Mouse (Mus musculus) adrenal gland, postnatal 10 days (tissue): ENCODE measurements around the gene Gm49378. TPM values are rescaled to one million over a fixed set of nuclear protein-coding genes. Genes with fewer than 3 reads are reported as not detected.
A peak's percentile ranks its signal among the peaks of the same experiment; 100 is the strongest.

Source experiments
- DNase-seq: peaks from one replicate; pipeline ENCODE4 v3.0.0; 2021; ENCODE audit warnings: mixed read lengths
- total RNA-seq, 2 experiments: library from RNA; stranded (reverse); gene quantifications; 2 replicates each; pipeline ENCODE4 v1.2.3; 2021

The Gm49378 gene
- total RNA-seq, 2 experiments from 2014 or later: 1.1 to 3.8 TPM

DNA sequence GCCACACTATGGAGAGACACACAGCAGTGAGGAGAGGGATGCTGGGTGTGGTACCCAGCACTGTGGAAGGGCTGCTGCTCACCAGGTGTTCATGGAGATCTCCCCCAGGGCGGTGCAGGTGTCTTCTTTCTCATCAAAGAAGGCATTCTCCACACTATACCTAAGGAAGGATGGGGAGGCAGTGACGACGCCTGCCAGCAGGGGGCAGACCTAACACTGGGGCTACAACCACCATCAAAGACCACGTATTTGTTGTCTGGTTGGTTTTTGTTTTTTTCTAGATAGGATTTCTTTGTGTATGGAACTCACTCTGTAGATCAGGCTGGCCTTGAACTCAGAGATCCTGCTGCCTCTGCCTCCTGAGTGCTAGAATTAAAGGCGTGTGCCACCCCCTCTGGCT lies 8.4 kb downstream of the Gm49378 start:
- DNase-seq: peak; percentile 74

DNA sequence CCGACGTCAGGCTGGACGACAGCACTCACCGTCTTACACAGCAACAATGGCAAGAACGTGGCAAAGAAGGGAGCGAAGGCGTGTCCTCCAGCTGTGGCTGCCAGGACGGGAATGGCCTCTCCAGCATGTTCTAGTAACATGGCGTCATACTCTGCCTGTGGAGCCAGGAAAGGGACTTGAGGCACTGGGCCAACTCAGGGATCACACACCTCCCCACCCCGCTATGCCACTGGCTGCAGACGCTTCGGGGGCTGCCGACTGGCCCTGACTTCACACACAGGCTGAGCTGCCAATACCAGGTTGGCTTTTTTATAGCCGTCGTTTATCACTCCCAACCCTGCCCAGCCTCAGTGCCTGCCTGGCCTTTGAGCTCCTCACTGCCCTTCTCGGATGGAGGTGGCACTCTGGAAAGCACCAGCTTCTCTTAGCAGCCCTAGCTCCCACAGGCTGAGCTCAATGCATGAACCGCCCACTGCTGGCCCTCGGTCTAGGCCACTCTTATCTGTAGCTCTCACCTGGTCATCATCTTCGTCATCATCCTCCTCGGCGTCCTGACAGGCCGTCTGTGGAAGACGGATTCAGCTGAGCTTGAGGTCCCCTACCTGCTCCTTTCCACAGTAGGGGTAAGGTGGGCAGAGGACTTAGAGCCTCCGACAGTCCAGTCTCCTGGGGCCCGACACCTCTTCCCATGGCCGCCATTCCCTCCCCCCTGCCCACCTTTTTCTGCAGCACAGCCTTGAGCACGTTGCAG lies 9.4 kb downstream of the Gm49378 start:
- DNase-seq: no peak

DNA sequence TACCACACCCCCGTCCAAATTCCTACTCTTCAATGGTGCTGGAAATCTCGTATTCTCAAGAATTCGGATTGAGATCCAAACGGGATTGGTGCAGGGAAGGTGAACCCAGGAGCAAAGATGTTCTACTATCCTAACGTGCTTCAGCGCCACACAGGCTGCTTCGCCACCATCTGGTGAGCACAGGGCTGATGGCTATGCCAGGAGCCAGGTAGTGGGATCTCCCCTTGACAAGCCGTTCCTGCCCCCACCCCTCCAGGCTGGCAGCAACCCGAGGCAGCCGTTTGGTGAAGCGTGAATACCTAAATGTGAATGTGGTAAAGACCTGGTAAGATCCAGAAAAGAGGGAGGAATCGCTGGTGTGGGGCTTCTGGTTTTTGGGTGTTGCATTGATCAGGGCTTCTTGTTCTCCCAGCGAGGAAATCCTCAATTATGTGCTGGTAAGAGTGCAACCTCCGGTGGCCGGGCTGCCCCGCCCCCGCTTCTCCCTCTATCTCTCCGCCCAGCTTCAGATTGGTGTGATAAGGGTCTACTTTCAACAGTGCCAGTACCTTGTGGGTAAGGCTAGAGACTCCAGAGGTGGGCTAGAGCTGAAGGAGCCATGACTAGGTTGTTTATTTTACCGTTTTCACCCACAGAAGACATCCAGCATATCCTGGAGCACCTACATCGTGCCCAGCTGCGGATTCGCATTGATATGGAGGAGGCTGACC lies 19.1 kb downstream of the Gm49378 start:
- DNase-seq: no peak

DNA sequence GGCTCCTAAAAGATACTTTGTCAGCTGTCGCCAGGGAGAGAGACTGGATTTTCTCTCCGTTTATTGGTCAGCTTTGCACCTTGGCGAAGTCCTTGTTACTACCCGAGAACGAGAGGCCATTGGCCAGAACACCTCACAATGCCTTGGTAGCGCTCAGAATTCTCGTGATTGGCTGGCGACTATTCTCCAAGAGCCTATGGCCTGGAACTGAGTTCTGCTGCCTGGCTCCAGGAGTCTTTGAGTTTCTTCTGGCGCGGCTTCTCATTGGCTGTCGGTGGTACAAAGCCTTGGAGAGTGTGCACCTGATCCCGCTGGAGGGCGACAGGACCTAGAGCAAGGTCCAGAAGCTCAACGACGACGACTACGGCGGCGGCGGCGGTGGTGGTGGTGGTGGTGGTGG lies 19.9 kb downstream of the Gm49378 start, which contains the start of gene Rec8:
Gene Rec8 (plus strand): TSS at position 216 of the 400 bp plus-strand sequence.
- DNase-seq: peak; percentile 44

DNA sequence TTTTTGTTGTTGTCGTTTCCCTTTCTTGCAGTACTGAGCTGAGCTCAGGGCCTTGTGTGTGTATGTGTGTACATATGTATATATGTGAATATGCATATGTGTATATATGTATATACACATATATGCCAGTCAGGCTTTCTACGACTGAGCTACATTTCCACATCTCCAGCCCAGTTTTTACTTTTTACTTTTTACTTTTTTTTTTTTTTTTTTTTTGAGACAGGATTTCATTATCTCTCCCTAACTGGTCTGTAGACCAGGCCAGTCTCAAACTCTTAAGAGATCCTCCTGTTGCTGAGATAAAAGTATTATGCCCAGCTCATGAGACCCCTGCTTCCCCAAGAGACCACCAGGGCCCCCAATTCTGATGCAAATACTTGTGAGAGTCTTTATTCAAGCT lies 20.9 kb downstream of the Gm49378 start:
- no peak for DNase-seq

DNA sequence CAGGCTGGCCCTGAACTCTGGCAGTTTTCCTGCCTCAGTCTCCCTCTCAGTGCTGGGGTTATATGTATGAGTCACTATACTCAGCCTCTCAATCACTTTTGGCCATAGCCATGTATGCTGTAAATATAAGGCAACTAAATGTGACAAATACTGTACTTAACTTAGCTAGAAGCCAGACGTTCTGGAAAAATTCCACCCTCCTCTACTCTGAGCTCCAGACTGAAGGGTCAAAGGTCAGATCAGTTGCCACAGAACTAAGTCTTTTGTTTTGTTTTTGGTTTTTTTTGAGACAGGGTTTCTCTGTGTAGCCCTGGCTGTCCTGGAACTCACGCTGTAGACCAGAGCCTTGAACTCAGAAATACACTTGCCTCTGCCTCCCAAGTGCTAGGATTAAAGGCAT lies 21.8 kb downstream of the Gm49378 start:
- no peak for DNase-seq

DNA sequence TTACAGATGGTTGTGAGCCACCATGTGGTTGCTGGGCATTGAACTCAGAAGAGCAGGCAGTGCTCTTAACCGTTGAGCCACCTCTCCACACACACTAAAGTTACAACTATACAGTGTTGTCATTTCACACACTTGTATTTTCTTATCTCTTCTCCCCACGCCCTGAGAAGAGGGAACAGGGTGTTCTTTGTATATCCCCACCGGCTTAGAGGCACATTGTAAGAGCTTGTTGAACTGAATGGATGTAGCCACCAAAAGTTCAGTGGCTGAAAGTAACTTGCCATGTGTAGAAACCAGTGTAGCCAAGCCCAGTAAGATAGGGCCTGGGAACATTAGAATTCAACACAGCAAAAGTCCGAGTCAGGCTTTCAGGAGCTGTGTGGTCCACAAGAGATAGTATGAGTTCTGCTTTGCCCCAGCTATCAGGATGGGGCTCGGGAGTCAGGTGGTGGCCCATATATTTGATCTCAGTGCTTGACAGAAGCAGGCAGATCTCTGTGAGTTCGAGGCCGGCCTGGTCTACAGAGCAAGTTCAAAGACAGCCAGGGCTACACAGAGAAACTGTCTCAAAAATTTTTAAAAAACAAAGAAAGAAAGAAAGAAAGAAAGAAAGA lies 23.0 kb downstream of the Gm49378 start:
- no peak for DNase-seq

DNA sequence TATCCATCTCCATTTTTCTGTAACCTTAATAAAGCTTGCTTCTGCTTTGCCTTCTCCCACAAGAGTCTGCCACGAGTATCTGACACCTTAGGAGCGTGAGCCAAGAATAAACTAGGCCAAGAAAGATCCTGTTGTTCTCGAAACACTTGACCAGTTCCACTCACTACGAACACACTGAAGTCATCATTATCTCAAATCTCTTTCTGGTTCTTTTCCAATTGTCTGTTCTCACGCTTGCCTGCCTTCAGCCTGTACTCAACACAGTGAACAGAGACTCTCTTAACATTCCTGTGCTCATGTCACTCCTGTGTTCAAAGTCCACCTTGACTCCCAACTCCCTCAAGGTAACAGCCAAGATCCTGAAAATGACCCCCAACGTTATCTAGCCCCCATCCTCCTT lies 24.3 kb downstream of the Gm49378 start:
- DNase-seq: no peak

DNA sequence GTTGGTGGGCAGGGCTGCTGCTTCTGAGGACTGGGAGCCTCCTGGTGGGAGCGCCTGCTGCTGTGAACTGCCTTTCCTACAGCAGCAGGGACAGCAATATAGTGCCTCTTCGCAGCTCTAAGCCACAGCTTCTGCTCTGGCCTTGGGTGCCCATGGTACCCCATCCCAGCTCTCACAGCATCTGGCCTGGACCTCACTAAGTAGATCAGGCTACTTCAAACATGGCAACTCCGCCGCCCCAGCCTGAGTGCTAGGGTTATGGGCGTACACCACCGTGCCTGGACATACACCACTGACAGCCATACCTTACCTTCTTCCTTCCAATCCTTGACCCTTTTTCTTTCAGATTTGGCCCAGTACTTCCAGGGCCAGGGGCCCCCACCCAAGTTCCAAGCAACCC lies 29.4 kb downstream of the Gm49378 start:
- no peak for DNase-seq

GRCm38 (mm10) chr14:55605743-55606459 lies 31.8 kb downstream of the Gm49378 start:
- DNase-seq: no peak

DNA sequence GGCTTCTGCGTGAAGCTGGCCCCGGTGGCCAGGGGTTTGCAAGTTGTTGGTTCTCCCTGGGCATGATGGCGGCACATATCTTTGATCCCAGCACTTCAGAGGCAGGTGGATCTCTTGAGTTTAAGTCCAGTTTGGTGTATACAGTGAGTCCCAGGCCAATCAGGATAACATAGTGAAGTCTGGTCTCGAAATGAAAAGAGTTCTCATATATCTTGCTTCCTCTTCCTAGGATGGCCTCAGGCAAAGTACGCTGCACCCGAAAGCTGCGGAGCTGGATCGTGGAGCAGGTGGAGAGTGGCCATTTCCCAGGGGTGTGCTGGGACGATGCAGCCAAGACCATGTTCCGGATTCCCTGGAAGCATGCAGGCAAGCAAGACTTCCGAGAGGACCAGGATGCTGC lies 32.9 kb downstream of the Gm49378 start:
- DNase-seq: no peak

DNA sequence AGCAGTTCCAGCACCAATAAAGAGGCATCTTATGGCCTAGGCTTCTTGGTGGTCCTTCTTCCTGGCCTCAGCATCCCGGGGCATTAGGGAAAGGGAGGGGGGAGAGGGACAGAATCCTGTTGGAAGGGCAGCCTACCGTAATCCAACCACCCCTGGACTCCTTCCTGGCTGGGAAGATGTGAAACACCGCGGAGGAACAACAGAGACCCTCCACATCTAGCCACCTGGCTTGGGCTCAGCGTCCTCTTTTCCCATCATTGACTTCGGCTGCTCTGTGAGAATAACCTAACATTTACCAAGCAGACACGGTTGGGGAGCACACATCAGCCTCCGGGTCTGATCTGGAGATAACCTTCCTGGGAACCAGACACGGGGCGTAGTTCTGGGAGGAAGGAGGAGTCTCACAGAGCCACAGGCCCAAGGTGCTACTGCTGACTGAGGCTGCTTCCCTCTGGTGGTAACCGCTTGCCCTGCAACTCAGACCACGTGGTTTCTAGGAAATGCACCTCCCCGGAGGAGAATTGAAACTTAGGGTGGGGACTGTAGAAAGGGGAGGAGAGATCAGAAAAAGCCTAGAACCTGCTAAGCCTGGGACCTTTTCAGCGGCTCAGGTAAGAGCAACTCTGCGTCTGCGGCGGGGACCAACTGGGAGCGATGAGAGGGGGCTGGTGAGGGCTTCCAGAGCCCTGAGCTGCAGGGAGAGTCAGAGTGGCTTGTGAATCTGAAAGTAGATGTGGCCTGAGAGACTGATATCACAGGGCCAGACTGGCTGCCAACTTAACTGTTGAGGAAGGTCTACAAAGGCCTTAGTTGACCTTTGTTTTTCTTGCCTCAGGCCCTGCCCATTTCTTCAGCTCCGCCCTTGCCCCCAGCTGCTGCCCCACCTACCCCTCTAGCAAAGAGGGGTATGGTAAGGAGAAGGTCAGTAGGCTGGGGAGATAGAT lies 33.8 kb downstream of the Gm49378 start:
- peak; percentile 93 for DNase-seq

- no peak for DNase-seq
These were observed 34.4 kb downstream of the Gm49378 start, which contains the start of gene Irf9 for GRCm38 (mm10) chr14:55603271-55603632. Gene Irf9, plus strand, starts transcription at chr14:55603571.

DNA sequence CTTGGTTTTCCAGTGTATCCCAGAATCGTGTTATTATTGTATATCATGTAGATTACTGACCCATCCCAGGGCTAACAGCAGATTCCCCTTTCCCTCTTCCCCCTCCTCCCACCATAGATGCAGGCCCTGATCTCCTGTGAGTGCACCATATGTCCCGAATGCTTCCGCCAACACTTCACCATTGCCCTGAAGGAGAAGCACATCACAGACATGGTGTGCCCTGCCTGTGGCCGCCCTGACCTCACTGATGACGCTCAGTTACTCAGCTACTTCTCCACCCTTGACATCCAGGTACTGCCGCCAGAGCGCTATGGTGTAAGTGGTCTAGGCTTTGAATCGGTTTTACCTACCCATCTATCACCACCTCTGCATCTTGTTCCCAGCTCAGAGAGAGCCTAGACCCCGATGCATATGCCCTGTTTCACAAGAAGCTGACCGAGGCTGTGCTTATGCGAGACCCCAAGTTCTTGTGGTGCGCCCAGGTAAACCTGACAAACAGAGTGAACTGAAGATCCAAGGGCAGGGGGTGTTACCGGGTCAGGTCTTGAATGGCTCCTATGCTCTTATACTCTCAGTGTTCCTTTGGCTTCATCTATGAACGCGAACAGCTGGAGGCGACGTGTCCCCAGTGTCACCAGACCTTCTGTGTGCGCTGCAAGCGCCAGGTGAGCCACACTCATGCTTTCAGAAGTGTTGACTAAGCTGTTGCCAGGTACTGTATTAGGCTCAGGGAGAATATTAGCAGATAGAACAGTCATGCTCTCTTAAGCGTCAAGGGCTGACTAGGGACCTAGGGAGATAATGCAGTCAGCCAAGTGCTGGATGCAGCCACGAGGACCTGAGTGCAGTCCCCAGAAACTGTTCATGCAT lies 38.9 kb downstream of the Gm49378 start:
- DNase-seq: no peak

GRCm38 (mm10) chr14:55596036-55596690 lies 41.5 kb downstream of the Gm49378 start:
- no peak for DNase-seq

DNA sequence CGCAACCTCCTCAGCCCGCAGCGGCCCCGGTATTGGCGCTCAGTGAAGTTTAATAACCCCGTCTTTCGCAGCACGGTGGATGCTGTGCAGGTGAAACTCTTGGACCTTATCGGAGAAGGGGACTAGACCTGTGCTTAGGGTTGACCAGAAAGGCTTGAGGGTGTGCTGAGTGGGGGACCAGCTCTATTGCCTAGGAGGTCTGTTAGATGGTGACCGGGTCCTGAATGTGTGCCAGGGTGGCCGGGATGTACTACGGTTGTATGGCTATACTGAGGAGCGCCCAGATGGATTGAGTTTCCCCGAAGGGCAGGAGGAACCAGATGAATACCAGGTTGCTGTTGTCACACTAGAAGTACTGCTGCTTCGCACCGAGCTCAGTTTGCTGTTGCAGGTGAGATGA lies 45.5 kb downstream of the Gm49378 start:
- no peak for DNase-seq

DNA sequence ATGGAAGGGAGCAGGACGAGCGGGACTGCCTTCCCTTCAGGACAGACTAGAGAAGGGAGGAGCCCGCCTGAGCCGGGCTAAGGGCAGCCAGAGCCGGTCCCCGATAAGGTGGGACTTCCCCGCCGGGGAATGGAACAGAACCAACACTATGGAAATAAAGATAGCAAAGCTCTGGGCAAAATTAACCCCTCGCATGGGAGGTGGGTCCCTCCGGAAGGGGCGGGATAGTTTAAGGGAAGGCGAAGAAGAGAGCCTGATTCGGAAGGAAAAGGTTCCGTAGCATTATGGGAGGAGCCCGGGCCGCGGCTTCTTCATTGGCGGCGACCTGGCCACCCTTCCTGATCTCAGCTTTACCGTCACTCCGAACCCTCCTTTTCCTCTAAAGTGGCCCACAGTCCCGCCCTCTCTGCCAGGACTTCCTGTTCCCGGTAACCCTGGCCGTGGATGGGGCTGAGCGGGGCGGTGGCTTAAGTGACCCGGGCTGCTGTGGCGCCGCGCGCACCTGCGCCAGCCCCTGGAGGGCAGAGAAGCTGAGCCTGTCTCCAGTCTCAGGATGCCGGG lies 46.3 kb downstream of the Gm49378 start, which contains the start of gene Rnf31:
Gene Rnf31 (plus strand): TSS at position 378 of the 561 bp plus-strand sequence.
- peak; percentile 96 for DNase-seq

GRCm38 (mm10) chr14:55590748-55591330 lies 46.9 kb downstream of the Gm49378 start, which contains the start of gene Psme2:
Gene Psme2, minus strand, starts transcription at chr14:55591113.
- DNase-seq: peak; percentile 95
